Mouse (Mus musculus): ENCODE measurements around the gene Lmf1. TPM values are rescaled to one million over a fixed set of nuclear protein-coding genes. Genes with fewer than 3 reads are reported as not detected.
A peak's percentile ranks its signal among the peaks of the same experiment; 100 is the strongest.

The Lmf1 gene
- total and polyA plus RNA-seq, 2 experiments from 2014 or later, result 19.8 to 27.6 TPM

GRCm38 (mm10) chr17:25610151-25610550 is 31.3 kb downstream of the Lmf1 start:
- H3K4me2 ChIP-seq (ENCODE audit: low read depth, low read length, poor library complexity, severe bottlenecking), result no peak overlapping the region
- H3K27ac ChIP-seq (ENCODE audit: low read depth, low read length), result peak overlapping the region; percentile 34; the same call in 1 of the 2 replicates
- no peak overlapping the region for H3K4me3 ChIP-seq (ENCODE audit: low read depth, low read length)
- no peak for TF ChIP-seq CTCF (IDR thresholded peaks at IDR 0.05)
- H3K4me1 ChIP-seq (ENCODE audit: insufficient read depth, low read length), result no peaks in the 10 kb centered on the region
- 59% methylated on average over 9 of the region's 9 CpGs for WGBS
- ATAC-seq (ENCODE audit: low FRiP score) (peak; percentile 35; the same call in 1 of the 2 replicates), DNase-seq (ENCODE audit: low spot score) (peak; percentile 70)
- H3K27me3 ChIP-seq (ENCODE audit: insufficient read depth, low read length), result no peaks in the 10 kb centered on the region
- no peaks in the 10 kb centered on the region for H3K9me3 ChIP-seq (ENCODE audit: low read length)
- H3K36me3 ChIP-seq (ENCODE audit: insufficient read depth, low read length), result 0 out of 2 replicates have a peak, but pooled peaks cover 13% of the 10 kb centered on the region
- 0 out of 2 replicates have a peak overlapping the region, but pooled peaks have one; percentile 4 for H3K9ac ChIP-seq (replicated peaks; ENCODE audit: low read length, poor library complexity, severe bottlenecking)

DNA sequence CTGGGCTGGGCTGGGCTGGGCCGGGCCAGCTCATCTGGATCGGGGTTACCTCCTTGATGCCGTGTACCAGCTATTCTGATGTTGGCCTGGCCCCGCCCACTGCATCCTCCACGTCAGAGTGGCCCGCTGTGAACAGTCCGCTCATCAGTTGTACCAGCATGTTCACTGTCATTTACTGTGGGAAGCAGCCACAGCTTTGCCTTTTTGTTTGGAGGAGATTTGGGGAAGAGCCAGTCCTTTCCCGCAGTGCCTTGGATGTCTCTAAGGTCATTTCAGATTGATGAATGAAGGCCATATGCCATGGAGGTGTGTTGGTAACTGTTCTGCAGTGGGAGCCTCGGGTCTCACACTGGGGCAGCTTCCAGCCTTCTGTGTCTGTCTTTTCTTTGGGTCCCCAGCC is 33.7 kb downstream of the Lmf1 start:
- H3K36me3 ChIP-seq (ENCODE audit: insufficient read depth, low read length), result 0 out of 2 replicates have a peak, but pooled peaks cover 16% of the 10 kb centered on the region
- no peak for ATAC-seq (ENCODE audit: low FRiP score)
- no peaks in the 10 kb centered on the region for H3K9me3 ChIP-seq (ENCODE audit: low read length)
- H3K27me3 ChIP-seq (ENCODE audit: insufficient read depth, low read length), result no peaks in the 10 kb centered on the region
- no peak overlapping the region for H3K4me3 ChIP-seq (ENCODE audit: low read depth, low read length)
- 84% methylated on average over 9 of the region's 9 CpGs for WGBS
- DNase-seq (ENCODE audit: low spot score), result no peak
- no peak overlapping the region for H3K9ac ChIP-seq (replicated peaks; ENCODE audit: low read length, poor library complexity, severe bottlenecking)
- H3K4me1 ChIP-seq (ENCODE audit: insufficient read depth, low read length), result no peaks in the 10 kb centered on the region
- TF ChIP-seq CTCF (IDR thresholded peaks at IDR 0.05), result no peak
- no peak overlapping the region for H3K4me2 ChIP-seq (ENCODE audit: low read depth, low read length, poor library complexity, severe bottlenecking)
- H3K27ac ChIP-seq (ENCODE audit: low read depth, low read length), result no peak overlapping the region

GRCm38 (mm10) chr17:25613323-25613722 is 34.4 kb downstream of the Lmf1 start:
- Histone ChIP-seq H3K27me3 (ENCODE audit: insufficient read depth, low read length) (no peaks in the 10 kb centered on the region), H3K27ac (ENCODE audit: low read depth, low read length) (no peak overlapping the region), H3K4me2 (ENCODE audit: low read depth, low read length, poor library complexity, severe bottlenecking) (no peak overlapping the region), H3K9me3 (ENCODE audit: low read length) (no peaks in the 10 kb centered on the region), H3K4me3 (ENCODE audit: low read depth, low read length) (no peak overlapping the region), H3K9ac (replicated peaks; ENCODE audit: low read length, poor library complexity, severe bottlenecking) (no peak overlapping the region), H3K36me3 (ENCODE audit: insufficient read depth, low read length) (0 out of 2 replicates have a peak, but pooled peaks cover 16% of the 10 kb centered on the region), H3K4me1 (ENCODE audit: insufficient read depth, low read length) (no peaks in the 10 kb centered on the region; the same call in 1 of the 2 replicates)
- ATAC-seq (ENCODE audit: low FRiP score) (no peak), DNase-seq (ENCODE audit: low spot score) (no peak)
- 94% methylated on average over 6 of the region's 6 CpGs for WGBS
- TF ChIP-seq CTCF (IDR thresholded peaks at IDR 0.05), result no peak

GRCm38 (mm10) chr17:25614723-25615510 is 36.0 kb downstream of the Lmf1 start:
- no peak overlapping the region for H3K27ac ChIP-seq (ENCODE audit: low read depth, low read length)
- ATAC-seq (ENCODE audit: low FRiP score) (no peak), DNase-seq (ENCODE audit: low spot score) (no peak)
- H3K27me3 ChIP-seq (ENCODE audit: insufficient read depth, low read length), result no peaks in the 10 kb centered on the region
- no peak overlapping the region for H3K9ac ChIP-seq (replicated peaks; ENCODE audit: low read length, poor library complexity, severe bottlenecking)
- H3K4me2 ChIP-seq (ENCODE audit: low read depth, low read length, poor library complexity, severe bottlenecking), result no peak overlapping the region
- peaks cover 5% of the 10 kb centered on the region; the same call in 1 of the 2 replicates for H3K4me1 ChIP-seq (ENCODE audit: insufficient read depth, low read length)
- H3K9me3 ChIP-seq (ENCODE audit: low read length), result no peaks in the 10 kb centered on the region
- H3K4me3 ChIP-seq (ENCODE audit: low read depth, low read length), result no peak overlapping the region
- 0 out of 2 replicates have a peak, but pooled peaks cover 16% of the 10 kb centered on the region for H3K36me3 ChIP-seq (ENCODE audit: insufficient read depth, low read length)
- TF ChIP-seq CTCF (IDR thresholded peaks at IDR 0.05), result no peak
- WGBS, result 96% methylated on average over 10 of the region's 10 CpGs

- no peak overlapping the region for H3K4me2 ChIP-seq (ENCODE audit: low read depth, low read length, poor library complexity, severe bottlenecking)
- H3K9me3 ChIP-seq (ENCODE audit: low read length), result no peaks in the 10 kb centered on the region
- 40% methylated on average over 16 of the region's 16 CpGs for WGBS
- TF ChIP-seq CTCF (IDR thresholded peaks at IDR 0.05), result no peak
- no peak overlapping the region for H3K9ac ChIP-seq (replicated peaks; ENCODE audit: low read length, poor library complexity, severe bottlenecking)
- 0 out of 2 replicates have a peak, but pooled peaks cover 11% of the 10 kb centered on the region for H3K36me3 ChIP-seq (ENCODE audit: insufficient read depth, low read length)
- no peak overlapping the region for H3K4me3 ChIP-seq (ENCODE audit: low read depth, low read length)
- H3K27me3 ChIP-seq (ENCODE audit: insufficient read depth, low read length), result no peaks in the 10 kb centered on the region
- peak overlapping the region; percentile 18; the same call in 1 of the 2 replicates for H3K27ac ChIP-seq (ENCODE audit: low read depth, low read length)
- H3K4me1 ChIP-seq (ENCODE audit: insufficient read depth, low read length), result peaks cover 5% of the 10 kb centered on the region; the same call in 1 of the 2 replicates
- ATAC-seq (ENCODE audit: low FRiP score), result no peak; the same call in 1 of the 2 replicates
- DNase-seq (ENCODE audit: low spot score), result peak; percentile 91
These were observed 39.7 kb downstream of the Lmf1 start for GRCm38 (mm10) chr17:25618508-25619056.

DNA sequence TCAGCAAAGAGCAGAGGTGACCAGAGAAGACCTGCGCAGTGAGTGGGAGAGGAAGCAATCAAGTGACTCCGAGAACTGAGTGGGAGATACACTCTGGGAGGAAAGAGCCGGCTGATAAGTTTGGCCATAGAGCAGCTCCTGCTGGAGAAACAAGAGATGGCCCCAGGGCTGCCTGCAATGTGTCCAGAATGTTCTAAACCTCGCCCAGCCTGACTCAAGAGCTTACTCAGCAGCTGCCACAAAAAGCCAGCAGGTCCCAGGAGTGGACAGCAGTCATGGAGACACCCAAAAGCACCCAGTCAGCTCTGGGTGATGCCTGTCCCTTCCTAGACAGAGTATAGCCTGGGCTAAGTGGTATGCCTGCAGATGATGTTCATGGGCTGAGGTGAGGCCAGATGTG is 44.6 kb downstream of the Lmf1 start:
- no peak overlapping the region for H3K4me2 ChIP-seq (ENCODE audit: low read depth, low read length, poor library complexity, severe bottlenecking)
- WGBS, result 89% methylated on average over 4 of the region's 4 CpGs

More for the DNA sequence above, 44.6 kb downstream of the Lmf1 start:
- no peak for DNase-seq (ENCODE audit: low spot score)
- Histone ChIP-seq H3K4me3 (ENCODE audit: low read depth, low read length) (no peak overlapping the region), H3K4me1 (ENCODE audit: insufficient read depth, low read length) (peaks cover 3% of the 10 kb centered on the region; the same call in 1 of the 2 replicates), H3K27me3 (ENCODE audit: insufficient read depth, low read length) (no peaks in the 10 kb centered on the region), H3K27ac (ENCODE audit: low read depth, low read length) (no peak overlapping the region), H3K9me3 (ENCODE audit: low read length) (no peaks in the 10 kb centered on the region), H3K36me3 (ENCODE audit: insufficient read depth, low read length) (no peaks in the 10 kb centered on the region), H3K9ac (replicated peaks; ENCODE audit: low read length, poor library complexity, severe bottlenecking) (no peak overlapping the region)
- no peak for TF ChIP-seq CTCF (IDR thresholded peaks at IDR 0.05)
- no peak for ATAC-seq (ENCODE audit: low FRiP score)

Data from midbrain, postnatal 0 days (tissue).